Mouse (Mus musculus) mature B cell (primary cell): ENCODE results near the gene Tfec.

ENCODE experiments used
- in situ Hi-C: fragments of 300-500 bp; cut with MboI; formaldehyde crosslinking; loops from 2 replicates; pipeline ENCODE4 v1.14.3; 2019

Gene Tfec

DNA sequence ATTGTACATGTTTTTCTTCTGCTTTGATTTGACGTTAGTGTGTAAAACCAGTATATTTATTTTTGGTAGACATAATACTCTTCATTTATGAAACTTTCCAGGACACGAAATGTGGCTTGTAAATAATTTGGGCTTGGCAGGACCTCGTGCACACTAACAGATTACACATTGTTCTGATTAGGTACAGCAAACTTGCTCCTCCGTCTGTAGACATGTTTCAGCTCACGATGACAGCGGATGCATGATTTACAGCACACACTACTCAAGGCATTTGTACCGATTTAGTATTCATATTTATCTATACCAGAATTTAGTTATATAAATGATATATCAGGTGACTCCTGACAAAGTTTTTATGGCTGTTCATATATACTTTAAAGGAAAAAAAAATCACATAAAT, 104.2 kb downstream of the Tfec start:
- in situ Hi-C loops = no loop called here

DNA sequence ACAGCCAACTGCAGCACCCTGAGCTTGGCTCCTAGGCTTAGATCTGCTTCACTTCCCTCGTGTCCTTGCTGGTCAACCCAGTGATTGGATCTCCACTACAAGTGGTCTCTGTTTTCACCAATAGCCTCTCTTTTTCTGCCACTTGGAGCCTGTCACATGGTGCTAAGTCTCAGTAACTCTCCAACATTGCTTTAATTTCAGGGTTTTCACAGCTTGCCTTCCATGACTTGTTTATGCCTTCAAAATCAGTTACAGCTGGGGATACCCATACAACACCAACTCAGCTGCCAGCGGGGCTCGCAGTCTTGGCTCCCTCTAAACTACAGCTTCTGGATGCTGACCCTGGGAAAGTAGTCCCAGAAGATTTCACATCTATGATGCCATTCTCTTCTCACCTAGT, 113.1 kb downstream of the Tfec start:
- in situ Hi-C loops = no loop called here
